Mouse (Mus musculus) left cerebral cortex, adult 6 months (tissue): Measurements from ENCODE around the gene Cggbp1. TPM values are rescaled to one million over a fixed set of nuclear protein-coding genes. Genes with fewer than 3 reads are reported as not detected.

Source experiments
- long read RNA-seq, 2 experiments: library from polyadenylated mRNA; unstranded; transcript quantifications; one replicate each; pipeline ENCODE4 v2.0.0; 2019 to 2020
- polyA plus RNA-seq: library from polyadenylated mRNA; unstranded; fragments of <200 nt; fragmentation: Nextera tagmentation; gene quantifications from 2 replicates; pipeline ENCODE4 v1.2.3, GENCODE M21; 2021

Cggbp1 gene
- polyA plus RNA-seq = 16.1 and 18.1 TPM in 2 replicates
- long read RNA-seq, experiment 1, full-length matches to known transcripts = 182 of 257 reads
- long read RNA-seq, experiment 1, partial matches to known transcripts = 23 of 257 reads
- long read RNA-seq, experiment 1, other reads (novel, unspliced or antisense) = 52 of 257 reads
- long read RNA-seq, experiment 2, full-length matches to known transcripts = 23 of 55 reads
- long read RNA-seq, experiment 2, partial matches to known transcripts = 11 of 55 reads
- long read RNA-seq, experiment 2, other reads (novel, unspliced or antisense) = 21 of 55 reads

DNA sequence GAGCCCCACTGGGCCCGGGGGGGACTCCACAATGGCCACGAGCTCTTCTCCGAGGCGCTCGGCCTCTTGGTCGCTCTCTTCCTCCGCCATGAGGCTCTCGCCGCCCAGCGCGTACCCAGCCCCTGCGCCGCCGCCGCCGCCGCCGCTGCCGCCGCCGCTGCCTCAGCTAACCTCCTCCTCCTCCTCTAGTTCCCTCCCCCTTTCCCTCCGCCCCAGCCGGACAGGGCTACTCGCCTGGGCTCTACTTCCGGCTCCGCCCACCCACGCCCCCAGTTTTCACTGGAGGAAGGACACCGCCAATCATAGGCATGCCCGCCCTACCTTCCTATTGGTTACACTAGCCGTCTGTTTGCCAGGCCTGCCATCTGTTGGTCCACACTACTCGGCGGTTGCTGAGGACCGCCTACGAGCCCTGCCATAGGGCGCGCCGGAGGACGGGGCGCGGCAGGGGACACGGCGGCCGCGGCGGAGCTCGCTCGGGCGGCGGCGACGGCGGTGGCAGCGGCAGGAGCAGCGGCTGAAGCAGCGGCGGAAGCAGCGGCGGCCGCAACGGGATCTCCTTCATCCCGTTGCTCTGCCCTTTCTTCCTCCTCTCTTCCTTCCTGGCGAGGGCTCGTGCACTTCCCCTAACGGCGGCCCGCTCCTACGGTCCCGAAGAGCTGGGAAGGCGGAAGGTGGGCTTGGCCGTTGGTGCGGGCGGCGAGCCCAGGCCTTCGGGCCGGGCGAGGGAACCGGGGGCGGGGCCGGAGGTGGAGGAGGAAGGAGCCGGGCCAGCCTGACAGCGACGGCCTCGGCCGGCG is at the start of gene Cggbp1, which contains the start of gene Zfp654:
TSS of gene Cggbp1 (plus strand) at position 434 of the 800 bp plus-strand sequence.
TSS of gene Zfp654 (minus strand) at position 90 of the 800 bp plus-strand sequence.

Other genes starting within 250 kb of the Cggbp1 start
- gene Csnka2ip, start 249.6 kb upstream of the Cggbp1 start, polyA plus RNA-seq = 0.05 and 0.11 TPM in 2 replicates
- 11.8 and 13.0 TPM in 2 replicates for gene 4930453N24Rik, start 80.8 kb upstream of the Cggbp1 start, polyA plus RNA-seq
- gene Zfp654, start 344 bp upstream of the Cggbp1 start, polyA plus RNA-seq = 2.5 and 3.9 TPM in 2 replicates